Mouse (Mus musculus) brain, embryonic 14.5 days (tissue): Measurements from ENCODE around the gene Rims3. TPM values are rescaled to one million over a fixed set of nuclear protein-coding genes. Genes with fewer than 3 reads are reported as not detected.

ENCODE experiments used
- DNase-seq: peaks from one replicate; pipeline ENCODE4 v3.0.0-alpha.2; 2011; ENCODE audit warnings: low read depth
- CTCF ChIP-seq: fragments of 200-500 bp; IDR thresholded peaks from 2 replicates; pipeline ENCODE4 v1.5.1; 2012; ENCODE audit warnings: inconsistent platforms, mild to moderate bottlenecking, moderate library complexity, borderline replicate concordance; ENCODE audit not compliant: insufficient read depth, insufficient read length; ENCODE audit errors: extremely low read depth
- POLR2A ChIP-seq: fragments of 200-500 bp; IDR thresholded peaks from 2 replicates; pipeline ENCODE4 v1.6.1; 2012; ENCODE audit warnings: mild to moderate bottlenecking, inconsistent platforms, borderline replicate concordance; ENCODE audit not compliant: poor library complexity, insufficient read depth, insufficient read length, severe bottlenecking; ENCODE audit errors: extremely low read depth
- polyA plus RNA-seq: library from polyadenylated mRNA; depleted of rRNA; stranded (reverse); fragments of >200 nt; gene quantifications from 2 replicates; pipeline ENCODE4 v1.2.3, GENCODE M21; 2012; rRNA removed

The Rims3 gene
- polyA plus RNA-seq, 1 experiment: 39.8 TPM

- DNase-seq: no peak
- no peak for TF ChIP-seq CTCF
- TF ChIP-seq POLR2A: no peak
Observed at GRCm38 (mm10) chr4:120930736-120931135, 76.1 kb downstream of the Rims3 start.

GRCm38 (mm10) chr4:120935006-120935405 is 80.4 kb downstream of the Rims3 start:
- no peak for DNase-seq
- TF ChIP-seq CTCF (no peak), POLR2A (no peak)

Other genes starting within 250 kb of the Rims3 start
- 0.90 and 0.97 TPM in 2 replicates for gene Cited4, start 188.2 kb upstream of the Rims3 start, polyA plus RNA-seq
- gene Kcnq4, start 106.2 kb upstream of the Rims3 start, polyA plus RNA-seq: 10.9 and 11.8 TPM in 2 replicates
- 160 and 212 TPM in 2 replicates for gene Nfyc, start 23.2 kb upstream of the Rims3 start, polyA plus RNA-seq
- 31.2 and 32.6 TPM in 2 replicates for gene Exo5, start 70.2 kb downstream of the Rims3 start, polyA plus RNA-seq
- gene Zfp69, start 96.9 kb downstream of the Rims3 start, polyA plus RNA-seq: 2.9 and 4.2 TPM in 2 replicates
- 34.4 and 59.8 TPM in 2 replicates for gene Smap2, start 162.4 kb downstream of the Rims3 start, polyA plus RNA-seq
- 11.0 and 17.5 TPM in 2 replicates for gene Col9a2, start 184.6 kb downstream of the Rims3 start, polyA plus RNA-seq
- gene Zmpste24, start 243.4 kb downstream of the Rims3 start, polyA plus RNA-seq: 17.5 and 19.4 TPM in 2 replicates